Mouse (Mus musculus) bone marrow macrophage, adult 2 months (primary cell): ENCODE data around the gene March1.

Source experiments
- CTCF ChIP-seq: IDR thresholded peaks from 2 replicates; pipeline ENCODE4 v1.5.1; 2012; ENCODE audit warnings: low read depth, mild to moderate bottlenecking, low read length, moderate library complexity
- POLR2A ChIP-seq: IDR thresholded peaks from 2 replicates; pipeline ENCODE4 v1.6.1; 2012; ENCODE audit warnings: mild to moderate bottlenecking, low read depth, low read length, borderline replicate concordance

DNA sequence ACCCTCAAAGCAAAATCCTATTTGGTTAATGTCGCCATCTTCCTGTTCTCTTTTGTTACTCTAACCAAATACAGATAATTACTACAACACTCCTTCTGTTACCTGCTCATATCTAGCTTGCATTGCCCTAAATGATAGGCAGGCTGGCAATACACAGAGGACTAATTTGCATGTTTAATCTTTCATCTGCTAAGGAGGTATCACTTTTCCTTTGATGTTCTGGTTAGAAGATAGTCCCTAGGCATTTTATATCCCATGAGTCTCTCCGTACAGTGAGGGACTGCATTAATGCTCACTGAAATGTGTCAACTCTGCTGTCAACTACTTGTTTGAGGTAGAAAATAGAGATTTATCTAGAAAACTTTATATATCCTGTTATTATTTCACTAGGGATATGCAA lies 44.2 kb downstream of the March1 start:
- no peak for TF ChIP-seq POLR2A
- no peak for TF ChIP-seq CTCF
